Mouse (Mus musculus) neural tube, embryonic 14.5 days (tissue): Measurements from ENCODE around the gene Fscb. TPM values are rescaled to one million over a fixed set of nuclear protein-coding genes. Genes with fewer than 3 reads are reported as not detected.

Experiments
- ATAC-seq: fragments of 200-750 bp; cut with Nextera tagmentation; 2 replicates; pipeline ENCODE4 v1.8.0; 2017; ENCODE audit warnings: low read depth, mild to moderate bottlenecking, moderate TSS enrichment, moderate library complexity
- H3K27ac ChIP-seq: fragments of 300-500 bp; sonication (generic); 2 replicates; pipeline ENCODE4 v1.5.1; 2014; ENCODE audit warnings: low read depth, mild to moderate bottlenecking, control low read depth, low read length, moderate library complexity, mixed read lengths
- H3K27me3 ChIP-seq: fragments of 300-500 bp; sonication (generic); 2 replicates; pipeline ENCODE4 v1.6.1; 2014; ENCODE audit warnings: low read length; ENCODE audit not compliant: control insufficient read depth, insufficient read depth
- H3K36me3 ChIP-seq: fragments of 300-500 bp; sonication (generic); 2 replicates; pipeline ENCODE4 v1.6.1; 2014; ENCODE audit warnings: low read length, mixed read lengths; ENCODE audit not compliant: control insufficient read depth, insufficient read depth
- H3K4me1 ChIP-seq: fragments of 300-500 bp; sonication (generic); 2 replicates; pipeline ENCODE4 v1.6.1; 2014; ENCODE audit warnings: low read length; ENCODE audit not compliant: control insufficient read depth, insufficient read depth
- H3K4me2 ChIP-seq: fragments of 300-500 bp; sonication (generic); 2 replicates; pipeline ENCODE4 v1.6.1; 2014; ENCODE audit warnings: mild to moderate bottlenecking, low read depth, low read length, control low read depth
- H3K4me3 ChIP-seq: fragments of 300-500 bp; sonication (generic); 2 replicates; pipeline ENCODE4 v1.5.1; 2014; ENCODE audit warnings: low read depth, low read length, control low read depth, mixed read lengths
- H3K9ac ChIP-seq: fragments of 300-500 bp; sonication (generic); replicated peaks from 2 replicates; pipeline ENCODE4 v1.6.1; 2014; ENCODE audit warnings: low read depth, mild to moderate bottlenecking, control low read depth, low read length, mixed read lengths
- H3K9me3 ChIP-seq: fragments of 300-500 bp; sonication (generic); 2 replicates; pipeline ENCODE4 v1.6.1; 2016; ENCODE audit warnings: low read length; ENCODE audit not compliant: control insufficient read depth
- WGBS: fragments of 180-500 bp; shearing (Covaris S2); extraction: QIAGEN DNeasy Blood & Tissue Kit; methylation state at CpG from one replicate; pipeline ENCODE4 v1.1.7; 2014; 5-methylcytosine and 5-hydroxymethylcytosine counted together
- polyA plus RNA-seq: library from polyadenylated mRNA; unstranded; fragments of >200 nt; fragmentation: Nextera tagmentation; extraction: Ambion mirVana; gene quantifications from 2 replicates; pipeline ENCODE4 v1.2.1, GENCODE M21; 2014

Fscb gene
- polyA plus RNA-seq: not detected in 2 replicates

DNA sequence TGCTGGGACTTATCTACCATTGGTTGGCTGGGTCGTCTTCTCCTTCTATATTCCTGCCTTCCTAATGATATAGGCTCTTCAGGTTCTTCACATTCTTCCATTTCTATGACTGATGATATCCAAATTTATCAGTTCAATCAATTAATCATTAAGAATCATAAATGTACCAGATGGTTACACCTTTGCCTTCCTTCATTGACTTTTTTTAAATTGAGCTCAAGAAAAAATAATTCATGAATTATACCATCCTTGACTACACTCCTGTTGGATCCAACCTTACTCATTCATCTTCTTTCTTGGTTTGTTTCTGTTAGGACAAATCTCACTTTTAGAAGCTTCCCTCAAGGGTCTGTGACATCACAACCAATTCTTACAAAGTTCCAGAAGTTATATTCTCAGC lies at the start of gene Fscb:
Gene Fscb (minus strand): TSS at position 101 of the 400 bp plus-strand sequence.
- Histone ChIP-seq H3K9me3 (no peaks in the 10 kb centered on the region), H3K4me2 (no peak within 1 kb of the TSS), H3K9ac (no peak within 1 kb of the TSS), H3K27ac (no peak within 1 kb of the TSS), H3K27me3 (no peaks in the 10 kb centered on the region), H3K36me3 (no peaks in the 10 kb centered on the region), H3K4me1 (no peaks in the 10 kb centered on the region), H3K4me3 (no peak within 1 kb of the TSS)
- WGBS: 77% methylated on average over 1 of the region's 1 CpGs
- no peak for ATAC-seq

GRCm38 (mm10) chr12:64516775-64517174 lies 42.3 kb upstream of the Fscb start:
- no peak for ATAC-seq
- Histone ChIP-seq H3K9ac (no peak overlapping the region), H3K27me3 (no peaks in the 10 kb centered on the region), H3K9me3 (no peaks in the 10 kb centered on the region), H3K4me2 (no peak overlapping the region), H3K4me1 (no peaks in the 10 kb centered on the region), H3K4me3 (no peak overlapping the region), H3K27ac (no peak overlapping the region), H3K36me3 (no peaks in the 10 kb centered on the region)
- WGBS: 69% methylated on average over 2 of the region's 2 CpGs

DNA sequence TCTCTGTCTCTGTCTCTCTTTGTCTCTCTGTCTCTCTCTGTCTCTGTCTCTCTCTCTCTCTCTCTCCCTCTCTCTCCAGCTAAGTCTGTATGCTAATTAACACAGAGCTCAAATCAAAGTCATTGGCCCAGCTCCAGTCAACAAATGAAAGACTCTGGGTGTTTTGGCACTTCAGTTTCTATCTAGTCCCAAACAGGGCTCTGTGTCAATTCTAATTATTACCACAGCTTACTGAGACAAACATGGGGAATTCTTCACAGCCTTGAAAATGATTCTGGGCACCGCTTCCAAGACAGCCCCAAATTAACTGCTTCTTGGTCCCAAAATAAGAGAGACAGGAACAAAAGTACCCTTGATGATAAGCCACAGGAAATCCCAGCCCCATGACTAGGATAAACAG lies 38.9 kb upstream of the Fscb start:
- Histone ChIP-seq H3K9ac (no peak overlapping the region), H3K36me3 (no peaks in the 10 kb centered on the region), H3K27me3 (no peaks in the 10 kb centered on the region), H3K27ac (no peak overlapping the region), H3K4me2 (no peak overlapping the region), H3K9me3 (no peaks in the 10 kb centered on the region), H3K4me3 (no peak overlapping the region), H3K4me1 (no peaks in the 10 kb centered on the region)
- 75% methylated on average over 1 of the region's 1 CpGs for WGBS
- ATAC-seq: no peak

- no peak overlapping the region for H3K27ac ChIP-seq
- no peak overlapping the region for H3K4me3 ChIP-seq
- H3K4me2 ChIP-seq: no peak overlapping the region
- no peaks in the 10 kb centered on the region for H3K36me3 ChIP-seq
- H3K27me3 ChIP-seq: no peaks in the 10 kb centered on the region
- no peaks in the 10 kb centered on the region for H3K9me3 ChIP-seq
- H3K4me1 ChIP-seq: no peaks in the 10 kb centered on the region
- no peak for ATAC-seq
- H3K9ac ChIP-seq: no peak overlapping the region
- 85% methylated on average over 5 of the region's 5 CpGs for WGBS
These were observed 23.2 kb upstream of the Fscb start for GRCm38 (mm10) chr12:64497706-64498105.

DNA sequence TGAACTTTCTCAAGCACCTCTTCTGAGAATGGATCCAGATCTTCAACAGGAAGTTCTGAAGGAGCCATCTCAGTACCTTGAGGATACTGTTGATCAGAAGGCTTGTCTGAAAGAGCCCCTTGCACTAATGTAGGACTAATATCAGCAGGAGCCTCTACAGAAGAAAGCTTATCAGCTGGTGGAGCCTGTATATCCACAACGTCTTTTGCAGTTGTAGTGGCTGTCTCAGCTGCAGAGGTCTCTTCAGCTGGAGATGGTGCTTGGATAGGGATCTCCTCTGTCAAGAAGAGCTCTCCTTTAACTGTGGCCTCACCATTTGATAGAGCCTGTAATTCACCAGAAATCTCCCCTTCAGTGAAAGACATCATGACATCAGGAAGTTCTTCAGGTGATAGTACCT lies 875 bp downstream of the Fscb start:
- H3K4me2 ChIP-seq: no peak overlapping the region
- H3K9ac ChIP-seq: no peak overlapping the region
- no peak overlapping the region for H3K27ac ChIP-seq
- no peaks in the 10 kb centered on the region for H3K9me3 ChIP-seq
- no peaks in the 10 kb centered on the region for H3K4me1 ChIP-seq
- no peaks in the 10 kb centered on the region for H3K36me3 ChIP-seq
- 90% methylated on average over 1 of the region's 1 CpGs for WGBS
- no peak overlapping the region for H3K4me3 ChIP-seq
- no peak for ATAC-seq
- no peaks in the 10 kb centered on the region for H3K27me3 ChIP-seq

- Histone ChIP-seq H3K9ac (no peak overlapping the region), H3K4me2 (no peak overlapping the region), H3K27ac (no peak overlapping the region), H3K4me1 (no peaks in the 10 kb centered on the region), H3K36me3 (no peaks in the 10 kb centered on the region), H3K27me3 (no peaks in the 10 kb centered on the region), H3K9me3 (no peaks in the 10 kb centered on the region), H3K4me3 (no peak overlapping the region)
- 96% methylated on average over 1 of the region's 1 CpGs for WGBS
- ATAC-seq: no peak
These were observed 1.4 kb downstream of the Fscb start for GRCm38 (mm10) chr12:64473136-64473535.

DNA sequence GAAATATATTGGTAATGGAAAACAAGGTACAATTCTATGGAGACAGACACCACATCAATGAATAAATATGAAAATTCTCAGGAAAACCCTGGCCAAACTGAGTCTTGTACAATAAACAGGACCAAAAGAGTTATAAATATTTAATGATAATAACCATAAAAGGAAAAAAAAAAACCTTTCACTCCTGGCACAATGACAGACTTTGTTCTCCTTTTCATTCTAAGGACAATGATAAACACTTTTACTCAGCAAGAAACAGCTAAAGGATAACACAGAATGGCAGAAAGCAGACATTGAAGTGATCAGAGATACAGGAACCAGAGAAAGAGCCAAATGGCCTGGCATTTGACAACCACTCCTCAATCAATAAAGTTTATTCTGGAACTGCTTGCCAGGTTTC lies 19.3 kb downstream of the Fscb start:
- Histone ChIP-seq H3K27ac (no peak overlapping the region), H3K36me3 (no peaks in the 10 kb centered on the region), H3K27me3 (no peaks in the 10 kb centered on the region), H3K9ac (no peak overlapping the region), H3K4me2 (no peak overlapping the region), H3K4me1 (no peaks in the 10 kb centered on the region), H3K4me3 (no peak overlapping the region), H3K9me3 (no peaks in the 10 kb centered on the region)
- ATAC-seq: no peak

DNA sequence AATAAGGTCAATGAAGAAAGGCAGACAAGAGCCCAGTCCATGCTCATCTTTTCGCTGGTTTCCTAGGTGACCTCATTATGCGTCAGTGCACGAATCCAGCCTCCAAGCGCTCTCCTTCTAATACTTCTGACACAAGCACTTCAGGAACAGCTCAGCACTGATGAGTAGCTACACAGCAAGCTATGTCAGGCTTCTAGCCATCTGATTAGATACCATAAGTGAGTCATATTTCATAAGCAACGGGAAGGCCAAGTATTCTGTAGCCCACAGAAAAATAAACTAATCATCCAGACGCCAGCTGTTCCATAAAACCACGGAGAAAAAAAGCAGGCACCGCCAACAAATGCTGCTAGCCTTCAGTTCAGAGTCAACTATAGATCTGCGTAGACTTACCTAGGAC lies 24.6 kb downstream of the Fscb start:
- 76% methylated on average over 9 of the region's 9 CpGs for WGBS
- Histone ChIP-seq H3K4me3 (no peak overlapping the region), H3K9ac (no peak overlapping the region), H3K4me1 (no peaks in the 10 kb centered on the region), H3K9me3 (no peaks in the 10 kb centered on the region), H3K36me3 (no peaks in the 10 kb centered on the region), H3K27me3 (no peaks in the 10 kb centered on the region), H3K4me2 (no peak overlapping the region), H3K27ac (no peak overlapping the region)
- ATAC-seq: no peak

GRCm38 (mm10) chr12:64436675-64437074 lies 37.8 kb downstream of the Fscb start:
- no peaks in the 10 kb centered on the region for H3K27me3 ChIP-seq
- no peak overlapping the region for H3K9ac ChIP-seq
- no peaks in the 10 kb centered on the region for H3K9me3 ChIP-seq
- no peaks in the 10 kb centered on the region for H3K36me3 ChIP-seq
- 67% methylated on average over 2 of the region's 2 CpGs for whole genome bisulfite sequencing
- H3K4me3 ChIP-seq: no peak overlapping the region
- no peak overlapping the region for H3K4me2 ChIP-seq
- no peak for ATAC-seq
- no peaks in the 10 kb centered on the region for H3K4me1 ChIP-seq
- no peak overlapping the region for H3K27ac ChIP-seq
